Mouse (Mus musculus) effector memory CD4-positive, alpha-beta T cell, adult 5 months (primary cell): ENCODE data around the gene Il6. TPM values are rescaled to one million over a fixed set of nuclear protein-coding genes. Genes with fewer than 3 reads are reported as not detected.

Experiments
- polyA plus RNA-seq: library from polyadenylated mRNA; unstranded; fragments of 100-300 nt; shearing (Covaris generic); gene quantifications from one replicate; pipeline ENCODE4 v1.2.1, GENCODE M21; 2017

Gene Il6
- polyA plus RNA-seq: not detected

DNA sequence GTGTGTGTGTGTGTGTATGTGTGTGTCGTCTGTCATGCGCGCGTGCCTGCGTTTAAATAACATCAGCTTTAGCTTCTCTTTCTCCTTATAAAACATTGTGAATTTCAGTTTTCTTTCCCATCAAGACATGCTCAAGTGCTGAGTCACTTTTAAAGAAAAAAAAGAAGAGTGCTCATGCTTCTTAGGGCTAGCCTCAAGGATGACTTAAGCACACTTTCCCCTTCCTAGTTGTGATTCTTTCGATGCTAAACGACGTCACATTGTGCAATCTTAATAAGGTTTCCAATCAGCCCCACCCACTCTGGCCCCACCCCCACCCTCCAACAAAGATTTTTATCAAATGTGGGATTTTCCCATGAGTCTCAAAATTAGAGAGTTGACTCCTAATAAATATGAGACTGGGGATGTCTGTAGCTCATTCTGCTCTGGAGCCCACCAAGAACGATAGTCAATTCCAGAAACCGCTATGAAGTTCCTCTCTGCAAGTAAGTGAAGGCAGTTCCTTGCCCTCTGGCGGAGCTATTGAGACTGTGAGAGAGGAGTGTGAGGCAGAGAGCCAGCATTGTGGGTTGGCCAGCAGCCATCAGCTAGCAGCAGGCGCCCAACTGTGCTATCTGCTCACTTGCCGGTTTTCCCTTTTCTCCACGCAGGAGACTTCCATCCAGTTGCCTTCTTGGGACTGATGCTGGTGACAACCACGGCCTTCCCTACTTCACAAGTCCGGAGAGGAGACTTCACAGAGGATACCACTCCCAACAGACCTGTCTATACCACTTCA is at the start of gene Il6:
TSS of gene Il6 (plus strand) at position 389 of the 778 bp plus-strand sequence.

Other genes with a start within 250 kb of the Il6 start
- gene Tyms, start 60.5 kb downstream of the Il6 start, polyA plus RNA-seq: 12.8 TPM
- gene Garem2, start 92.0 kb downstream of the Il6 start, polyA plus RNA-seq: 0.16 TPM
- not detected for gene 3110082J24Rik, start 93.0 kb downstream of the Il6 start, polyA plus RNA-seq
- gene Hadha, start 142.0 kb downstream of the Il6 start, polyA plus RNA-seq: 73.2 TPM
- 213 TPM for gene Hadhb, start 142.1 kb downstream of the Il6 start, polyA plus RNA-seq
- gene Adgrf3, start 192.6 kb downstream of the Il6 start, polyA plus RNA-seq: not detected
- gene Selenoi, start 219.5 kb downstream of the Il6 start, polyA plus RNA-seq: 17.2 TPM